Mouse (Mus musculus) kidney, postnatal 36 days (tissue): ENCODE results near the gene Brca1.
"Not testable (repeated sequence)": the region's sequence is repeated elsewhere in the genome, so short reads cannot be mapped to it uniquely, and the experiment has no call there.

Experiments
- DNase-seq, 2 experiments: peaks; one replicate each; pipeline ENCODE4 v3.0.0; 2021 to 2022; ENCODE audit warnings: mixed read lengths in 2 of 2

Brca1 gene

GRCm38 (mm10) chr11:101448274-101448746 is 103.4 kb downstream of the Brca1 start, which contains the start of gene Ifi35:
Gene Ifi35, plus strand, starts transcription at chr11:101448407.
- DNase-seq: peak; percentile 91

DNA sequence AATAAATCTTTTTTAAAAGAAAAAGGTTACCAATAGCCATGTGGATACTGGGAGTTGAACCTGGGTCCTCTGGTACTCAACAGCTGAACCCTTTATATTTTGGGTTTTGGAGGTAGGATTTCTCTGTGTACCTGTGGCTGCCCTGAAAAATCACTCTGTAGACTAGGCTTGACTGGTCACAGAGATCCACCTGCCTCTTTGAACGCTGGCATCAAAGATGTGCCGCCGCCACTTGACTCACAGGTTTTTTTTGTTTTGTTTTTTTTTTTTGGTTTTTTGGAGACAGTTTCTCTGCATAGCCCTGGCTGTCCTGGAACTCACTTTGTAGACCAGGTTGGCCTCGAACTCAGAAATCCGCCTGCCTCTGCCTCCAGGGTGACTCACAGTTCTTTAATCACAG is 104.0 kb downstream of the Brca1 start:
- no peak for DNase-seq

DNA sequence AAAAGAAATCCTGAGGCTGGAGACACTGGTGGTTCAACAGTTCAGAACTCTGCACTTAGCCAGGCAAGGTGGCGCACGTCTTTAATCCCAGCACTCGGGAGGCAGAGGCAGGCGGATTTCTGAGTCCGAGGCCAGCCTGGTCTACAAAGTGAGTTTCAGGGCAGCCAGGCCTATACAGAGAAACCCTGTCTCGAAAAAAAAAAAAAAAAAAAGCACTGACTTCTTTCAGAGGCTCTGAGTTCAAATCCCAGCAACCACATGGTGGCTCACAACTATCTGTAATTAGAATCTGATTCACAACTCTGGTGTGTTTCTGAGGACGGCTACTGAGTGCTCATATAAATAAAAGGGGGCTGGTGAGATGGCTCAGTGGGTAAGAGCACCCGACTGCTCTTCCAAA is 104.9 kb downstream of the Brca1 start:
- not testable (repeated sequence) for DNase-seq

GRCm38 (mm10) chr11:101446319-101446718 is 105.4 kb downstream of the Brca1 start:
- no peak for DNase-seq

GRCm38 (mm10) chr11:101442760-101443159 is 109.0 kb downstream of the Brca1 start:
- no peak for DNase-seq

GRCm38 (mm10) chr11:101442127-101442693 is 109.5 kb downstream of the Brca1 start, which contains the start of gene Rpl27:
Gene Rpl27, plus strand, starts transcription at chr11:101442298.
- DNase-seq: peak; percentile 96 to 99

- DNase-seq: not testable (repeated sequence)
Measured at GRCm38 (mm10) chr11:101441450-101442126, 110.2 kb downstream of the Brca1 start.
